Mouse (Mus musculus): ENCODE data around the gene Zfp983. TPM values are rescaled to one million over a fixed set of nuclear protein-coding genes. Genes with fewer than 3 reads are reported as not detected.

The Zfp983 gene
- total and polyA plus RNA-seq, 3 experiments: 1.0 to 1.5 TPM; not detected in 1

DNA sequence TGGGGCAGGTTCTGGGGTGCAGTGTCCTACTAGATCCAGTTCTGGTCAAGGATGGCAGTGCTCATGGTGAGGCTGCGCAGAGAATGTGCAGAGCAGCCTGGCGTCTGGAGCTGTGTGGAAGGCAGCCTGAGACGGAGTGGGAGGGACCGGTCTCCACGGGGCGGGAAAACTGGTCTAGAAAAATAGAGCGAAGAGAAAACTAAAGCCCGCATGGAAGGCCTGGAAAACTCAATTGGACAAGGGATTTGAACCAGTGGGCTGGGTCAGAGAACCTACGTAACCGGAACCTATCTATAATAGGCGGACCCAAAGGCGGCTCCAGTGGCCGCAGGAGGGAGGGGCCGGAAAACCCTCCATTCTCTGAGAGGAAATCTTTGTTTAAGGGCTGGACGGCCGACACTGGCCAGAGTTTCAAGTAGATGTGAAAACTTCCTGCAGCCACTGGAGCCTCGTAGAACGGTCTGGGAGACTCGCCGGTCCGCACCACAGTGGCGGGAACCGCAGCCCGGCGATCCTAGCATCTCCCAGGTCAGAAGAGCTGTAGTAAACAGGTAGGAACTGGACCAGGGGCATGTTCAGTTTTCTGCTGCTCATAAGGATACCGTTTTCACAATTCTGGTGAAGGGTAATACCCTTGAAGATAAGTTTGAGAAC is 57.0 kb downstream of the Zfp983 start, which contains the start of gene Zfp760 (continued):
- TF ChIP-seq TCF12 (IDR thresholded peaks at IDR 0.05; ENCODE audit: low read depth, low read length): peak; percentile 34; the same call in 1 of the 2 replicates
- TF ChIP-seq USF1 (IDR thresholded peaks at IDR 0.05; ENCODE audit: low read depth, low read length): no peak
- no peak for TF ChIP-seq MYB (IDR thresholded peaks at IDR 0.05; ENCODE audit: low read depth, low read length)
- peak; percentile 49; the same call in 1 of the 2 replicates for TF ChIP-seq HCFC1 (IDR thresholded peaks at IDR 0.05; ENCODE audit: low read depth, low read length)
- TF ChIP-seq E2F4 (IDR thresholded peaks at IDR 0.05; ENCODE audit: borderline replicate concordance, low read depth, low read length): 0 out of 2 replicates have a peak, but pooled peaks have one; percentile 41
- no peak for TF ChIP-seq UBTF (IDR thresholded peaks at IDR 0.05; ENCODE audit: borderline replicate concordance, insufficient read depth, low read depth, low read length)
- no peak for TF ChIP-seq ZC3H11A (IDR thresholded peaks at IDR 0.05; ENCODE audit: low read depth, low read length)
- peak; percentile 90; the same call in 1 of the 2 replicates for TF ChIP-seq MAZ (IDR thresholded peaks at IDR 0.05; ENCODE audit: low read depth, low read length)
- TF ChIP-seq RCOR1 (IDR thresholded peaks at IDR 0.05; ENCODE audit: low read depth, low read length): no peak
- TF ChIP-seq ZMIZ1 (IDR thresholded peaks at IDR 0.05; ENCODE audit: low read depth, low read length): peak; percentile 75
- TF ChIP-seq MAFK (IDR thresholded peaks at IDR 0.05; ENCODE audit: borderline replicate concordance, low read depth, low read length): no peak
- no peak for TF ChIP-seq BHLHE40 (IDR thresholded peaks at IDR 0.05; ENCODE audit: borderline replicate concordance, low read depth, low read length)
- no peak for TF ChIP-seq CHD2 (IDR thresholded peaks at IDR 0.05; ENCODE audit: low read length)
- no peak for TF ChIP-seq CHD1 (IDR thresholded peaks at IDR 0.05; ENCODE audit: low read depth, low read length)
- TF ChIP-seq ETS1 (IDR thresholded peaks at IDR 0.05; ENCODE audit: low read depth, low read length): no peak

DNA sequence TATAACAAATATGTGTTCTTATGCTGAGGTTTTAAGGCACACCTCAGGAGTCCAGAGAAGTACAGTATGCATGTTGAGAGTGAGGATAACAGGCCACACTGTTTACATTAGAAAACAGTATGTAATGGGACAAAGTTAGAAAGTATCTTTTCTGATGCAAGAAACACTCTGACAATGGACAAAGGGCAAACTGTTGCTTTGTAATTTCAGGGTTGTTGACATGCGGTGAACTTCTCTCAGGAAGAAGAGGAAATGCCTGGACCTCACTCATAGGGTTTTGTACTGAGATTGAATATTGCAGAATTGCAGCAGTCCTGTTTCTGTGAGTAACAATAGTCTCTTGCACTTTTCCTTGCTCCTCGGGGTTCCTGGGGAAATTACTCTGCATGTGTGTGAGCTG is 58.0 kb downstream of the Zfp983 start:
- Histone ChIP-seq H3K27me3 (ENCODE audit: control insufficient read depth in 1 of 2, insufficient read depth in 2 of 2, low read length in 2 of 2) (no peaks in the 10 kb centered on the region), H3K9me3 (replicated peaks; ENCODE audit: insufficient read depth, low read length) (no peaks in the 10 kb centered on the region), H3K4me3 (ENCODE audit: control insufficient read depth in 1 of 2, insufficient read depth in 1 of 2, low read depth in 2 of 2, low read length in 2 of 2) (peak overlapping the region; percentile 2 to 88; a peak in 3 of 4 replicates), H3K79me2 (ENCODE audit: control insufficient read depth, insufficient read depth, low read length, poor library complexity) (no peaks in the 10 kb centered on the region; the same call in 1 of the 2 replicates), H3K9ac (ENCODE audit: control insufficient read depth, low read depth, low read length, poor library complexity, severe bottlenecking) (peak overlapping the region; percentile 19; the same call in 1 of the 2 replicates), H3K4me1 (ENCODE audit: control insufficient read depth in 1 of 2, insufficient read depth in 2 of 2, low read length in 2 of 2) (peaks cover 0 to 4% of the 10 kb centered on the region in 2 experiments; a peak in 2 of 4 replicates), H3K27ac (ENCODE audit: control insufficient read depth, low read depth, low read length) (no peak overlapping the region), H3K36me3 (ENCODE audit: control insufficient read depth in 1 of 2, insufficient read depth in 2 of 2, low read length in 2 of 2) (peaks cover 0 to 14% of the 10 kb centered on the region in 2 experiments; a peak in 2 of 4 replicates)
- peak; percentile 16 for DNase-seq (ENCODE audit: low read depth, low spot score)
- TF ChIP-seq MAX (IDR thresholded peaks at IDR 0.05; ENCODE audit: low read length) (no peak), E2F4 (IDR thresholded peaks at IDR 0.05; ENCODE audit: borderline replicate concordance, low read depth, low read length) (no peak), CHD1 (IDR thresholded peaks at IDR 0.05; ENCODE audit: low read depth, low read length) (no peak), ZC3H11A (IDR thresholded peaks at IDR 0.05; ENCODE audit: low read depth, low read length) (no peak), USF2 (IDR thresholded peaks at IDR 0.05; ENCODE audit: borderline replicate concordance in 1 of 2, insufficient read depth in 1 of 2, low read depth in 1 of 2, low read length in 2 of 2) (no peak), MEF2A (IDR thresholded peaks at IDR 0.05; ENCODE audit: extremely low read depth, insufficient replicate concordance, low read depth, low read length, poor library complexity, severe bottlenecking) (no peak), ZMIZ1 (IDR thresholded peaks at IDR 0.05; ENCODE audit: low read depth, low read length) (no peak), UBTF (IDR thresholded peaks at IDR 0.05; ENCODE audit: borderline replicate concordance, insufficient read depth, low read depth, low read length) (no peak), MYC (IDR thresholded peaks at IDR 0.05; ENCODE audit: low read depth, low read length) (no peak), MXI1 (IDR thresholded peaks at IDR 0.05; ENCODE audit: low read depth, low read length) (no peak), USF1 (IDR thresholded peaks at IDR 0.05; ENCODE audit: low read depth, low read length) (no peak), JUND (IDR thresholded peaks at IDR 0.05; ENCODE audit: low read depth, low read length) (no peak), ELF1 (IDR thresholded peaks at IDR 0.05; ENCODE audit: low read depth, low read length) (no peak), RCOR1 (IDR thresholded peaks at IDR 0.05; ENCODE audit: low read depth, low read length) (no peak), TCF12 (IDR thresholded peaks at IDR 0.05; ENCODE audit: low read depth, low read length) (no peak)

Data from MEL (cell line).